Mouse (Mus musculus) embryonic facial prominence, embryonic 10.5 days (tissue): ENCODE data around the gene Gm13691. TPM values are rescaled to one million over a fixed set of nuclear protein-coding genes. Genes with fewer than 3 reads are reported as not detected.
"Not testable (repeated sequence)": the region's sequence is repeated elsewhere in the genome, so short reads cannot be mapped to it uniquely, and the experiment has no call there.

ENCODE experiments used
- DNase-seq: peaks from one replicate; pipeline ENCODE4 v3.0.0-alpha.2; 2017; ENCODE audit warnings: low spot score
- H3K27ac ChIP-seq: fragments of 300-500 bp; sonication (generic); replicated peaks from 2 replicates; pipeline ENCODE4 v1.5.1; 2016; ENCODE audit warnings: mild to moderate bottlenecking
- H3K27me3 ChIP-seq: fragments of 300-500 bp; sonication (generic); replicated peaks from 2 replicates; pipeline ENCODE4 v1.6.1; 2016; ENCODE audit warnings: low read depth, mild to moderate bottlenecking; ENCODE audit not compliant: poor library complexity, severe bottlenecking
- H3K36me3 ChIP-seq: fragments of 300-500 bp; sonication (generic); replicated peaks from 2 replicates; pipeline ENCODE4 v1.6.1; 2016; ENCODE audit warnings: mild to moderate bottlenecking, moderate library complexity
- H3K4me1 ChIP-seq: fragments of 300-500 bp; sonication (generic); 2 replicates; pipeline ENCODE4 v1.6.1; 2016
- H3K4me3 ChIP-seq: fragments of 300-500 bp; sonication (generic); 2 replicates; pipeline ENCODE4 v1.5.1; 2016; ENCODE audit warnings: mild to moderate bottlenecking, moderate library complexity
- H3K9me3 ChIP-seq: fragments of 300-500 bp; sonication (generic); 2 replicates; pipeline ENCODE4 v1.6.1; 2016; ENCODE audit warnings: mild to moderate bottlenecking
- WGBS: fragments of 180-500 bp; shearing (Covaris S2); methylation state at CpG from one replicate; pipeline ENCODE4 v1.1.7; 2016; 5-methylcytosine and 5-hydroxymethylcytosine counted together
- polyA plus RNA-seq: library from polyadenylated mRNA; unstranded; fragments of >200 nt; fragmentation: Nextera tagmentation; extraction: Ambion mirVana; gene quantifications from 2 replicates; pipeline ENCODE4 v1.2.1, GENCODE M21; 2016

The Gm13691 gene
- not detected in 2 replicates for polyA plus RNA-seq

GRCm38 (mm10) chr2:83990253-83990652 is at the start of gene Gm13691:
Gene Gm13691, plus strand, starts transcription at chr2:83990553.
- WGBS = no CpG with 5 or more reads among the region's 6 CpGs
- DNase-seq, H3K27ac ChIP-seq, H3K4me3 ChIP-seq, H3K4me1 ChIP-seq, H3K9me3 ChIP-seq, H3K27me3 ChIP-seq, H3K36me3 ChIP-seq: not testable (repeated sequence)

GRCm38 (mm10) chr2:83940931-83941361 is 49.4 kb upstream of the Gm13691 start, which contains the start of gene Zswim2:
Gene Zswim2, minus strand, starts transcription at chr2:83941228.
- 1% methylated on average over 20 of the region's 20 CpGs for WGBS
- Histone ChIP-seq H3K27me3 (no peaks in the 10 kb centered on the region), H3K36me3 (no peaks in the 10 kb centered on the region), H3K9me3 (no peaks in the 10 kb centered on the region), H3K27ac (no peak within 1 kb of the TSS), H3K4me1 (peaks cover 7% of the 10 kb centered on the region), H3K4me3 (peak within 1 kb of the TSS; percentile 49)
- DNase-seq = peak; percentile 80

- Histone ChIP-seq H3K36me3 (no peaks in the 10 kb centered on the region), H3K4me3 (peak overlapping the region; percentile 49), H3K9me3 (no peaks in the 10 kb centered on the region), H3K4me1 (peaks cover 7% of the 10 kb centered on the region), H3K27ac (no peak overlapping the region), H3K27me3 (no peaks in the 10 kb centered on the region)
- no peak for DNase-seq
- 50% methylated on average over 3 of the region's 3 CpGs for WGBS
Measured at GRCm38 (mm10) chr2:83941378-83941777, 49.0 kb upstream of the Gm13691 start.

- 69% methylated on average over 4 of the region's 4 CpGs for WGBS
- H3K4me3 ChIP-seq = no peak overlapping the region
Measured at GRCm38 (mm10) chr2:83941792-83942191, 48.6 kb upstream of the Gm13691 start.

DNA sequence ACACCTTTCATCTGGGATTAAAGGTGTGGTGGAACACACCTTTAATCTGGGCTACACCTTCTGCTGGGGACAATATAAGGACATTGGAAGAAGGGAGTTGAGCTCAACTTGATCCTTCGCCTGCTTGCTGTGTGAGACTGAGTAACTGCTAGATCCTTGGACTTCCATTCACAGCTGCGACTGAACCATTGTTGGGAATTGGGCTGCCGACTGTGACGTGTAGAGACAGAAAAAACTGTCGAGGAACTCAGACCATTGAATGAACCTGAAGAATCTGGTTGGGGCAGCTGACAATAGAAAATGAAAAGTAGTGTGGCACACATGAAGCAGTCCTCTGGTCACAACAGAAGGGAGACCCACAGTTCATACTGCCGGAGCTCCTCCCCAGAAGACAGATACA is 35.0 kb upstream of the Gm13691 start, which contains the start of gene Gm13698:
Gm13698 (plus strand) TSS at position 301 of the 400 bp plus-strand sequence.
- H3K4me1 ChIP-seq, H3K9me3 ChIP-seq, H3K27me3 ChIP-seq, H3K36me3 ChIP-seq, H3K27ac ChIP-seq, DNase-seq, H3K4me3 ChIP-seq: not testable (repeated sequence)
- no CpG with 5 or more reads among the region's 6 CpGs for WGBS

More at GRCm38 (mm10) chr2:83941792-83942191, 48.6 kb upstream of the Gm13691 start:
- H3K27me3 ChIP-seq = no peaks in the 10 kb centered on the region
- no peaks in the 10 kb centered on the region for H3K36me3 ChIP-seq
- no peak overlapping the region for H3K27ac ChIP-seq
- no peaks in the 10 kb centered on the region for H3K9me3 ChIP-seq
- peaks cover 7% of the 10 kb centered on the region for H3K4me1 ChIP-seq
- DNase-seq = no peak

- DNase-seq, H3K27ac ChIP-seq, H3K4me3 ChIP-seq, H3K27me3 ChIP-seq, H3K9me3 ChIP-seq, H3K36me3 ChIP-seq, H3K4me1 ChIP-seq: not testable (repeated sequence)
- no CpG with 5 or more reads among the region's 6 CpGs for WGBS
Measured at GRCm38 (mm10) chr2:83961203-83961602, 29.1 kb upstream of the Gm13691 start, which contains the start of gene Gm13693. Gene Gm13693, plus strand, starts transcription at chr2:83961503.

DNA sequence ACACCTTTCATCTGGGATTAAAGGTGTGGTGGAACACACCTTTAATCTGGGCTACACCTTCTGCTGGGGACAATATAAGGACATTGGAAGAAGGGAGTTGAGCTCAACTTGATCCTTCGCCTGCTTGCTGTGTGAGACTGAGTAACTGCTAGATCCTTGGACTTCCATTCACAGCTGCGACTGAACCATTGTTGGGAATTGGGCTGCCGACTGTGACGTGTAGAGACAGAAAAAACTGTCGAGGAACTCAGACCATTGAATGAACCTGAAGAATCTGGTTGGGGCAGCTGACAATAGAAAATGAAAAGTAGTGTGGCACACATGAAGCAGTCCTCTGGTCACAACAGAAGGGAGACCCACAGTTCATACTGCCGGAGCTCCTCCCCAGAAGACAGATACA is 23.3 kb upstream of the Gm13691 start, which contains the start of gene Gm13695:
Gm13695 (plus strand) TSS at position 301 of the 400 bp plus-strand sequence.
- not testable (repeated sequence) for H3K36me3 ChIP-seq, H3K4me3 ChIP-seq, H3K4me1 ChIP-seq, H3K9me3 ChIP-seq, H3K27ac ChIP-seq, DNase-seq, H3K27me3 ChIP-seq
- no CpG with 5 or more reads among the region's 6 CpGs for WGBS

DNA sequence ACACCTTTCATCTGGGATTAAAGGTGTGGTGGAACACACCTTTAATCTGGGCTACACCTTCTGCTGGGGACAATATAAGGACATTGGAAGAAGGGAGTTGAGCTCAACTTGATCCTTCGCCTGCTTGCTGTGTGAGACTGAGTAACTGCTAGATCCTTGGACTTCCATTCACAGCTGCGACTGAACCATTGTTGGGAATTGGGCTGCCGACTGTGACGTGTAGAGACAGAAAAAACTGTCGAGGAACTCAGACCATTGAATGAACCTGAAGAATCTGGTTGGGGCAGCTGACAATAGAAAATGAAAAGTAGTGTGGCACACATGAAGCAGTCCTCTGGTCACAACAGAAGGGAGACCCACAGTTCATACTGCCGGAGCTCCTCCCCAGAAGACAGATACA is 17.5 kb upstream of the Gm13691 start, which contains the start of gene Gm13696:
Gm13696 (plus strand) TSS at position 301 of the 400 bp plus-strand sequence.
- H3K27ac ChIP-seq, DNase-seq, H3K4me3 ChIP-seq, H3K36me3 ChIP-seq, H3K27me3 ChIP-seq, H3K4me1 ChIP-seq, H3K9me3 ChIP-seq: not testable (repeated sequence)
- no CpG with 5 or more reads among the region's 6 CpGs for WGBS

GRCm38 (mm10) chr2:83978633-83979032 is 11.7 kb upstream of the Gm13691 start, which contains the start of gene Gm13694:
Gene Gm13694, plus strand, starts transcription at chr2:83978933.
- H3K4me1 ChIP-seq, H3K27ac ChIP-seq, H3K4me3 ChIP-seq, H3K36me3 ChIP-seq, H3K9me3 ChIP-seq, H3K27me3 ChIP-seq, DNase-seq: not testable (repeated sequence)
- WGBS = no CpG with 5 or more reads among the region's 6 CpGs

DNA sequence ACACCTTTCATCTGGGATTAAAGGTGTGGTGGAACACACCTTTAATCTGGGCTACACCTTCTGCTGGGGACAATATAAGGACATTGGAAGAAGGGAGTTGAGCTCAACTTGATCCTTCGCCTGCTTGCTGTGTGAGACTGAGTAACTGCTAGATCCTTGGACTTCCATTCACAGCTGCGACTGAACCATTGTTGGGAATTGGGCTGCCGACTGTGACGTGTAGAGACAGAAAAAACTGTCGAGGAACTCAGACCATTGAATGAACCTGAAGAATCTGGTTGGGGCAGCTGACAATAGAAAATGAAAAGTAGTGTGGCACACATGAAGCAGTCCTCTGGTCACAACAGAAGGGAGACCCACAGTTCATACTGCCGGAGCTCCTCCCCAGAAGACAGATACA is 5.9 kb upstream of the Gm13691 start, which contains the start of gene Gm13697:
Gm13697 (plus strand) TSS at position 301 of the 400 bp plus-strand sequence.
- DNase-seq, H3K4me1 ChIP-seq, H3K36me3 ChIP-seq, H3K27ac ChIP-seq, H3K4me3 ChIP-seq, H3K9me3 ChIP-seq, H3K27me3 ChIP-seq: not testable (repeated sequence)
- no CpG with 5 or more reads among the region's 6 CpGs for WGBS

DNA sequence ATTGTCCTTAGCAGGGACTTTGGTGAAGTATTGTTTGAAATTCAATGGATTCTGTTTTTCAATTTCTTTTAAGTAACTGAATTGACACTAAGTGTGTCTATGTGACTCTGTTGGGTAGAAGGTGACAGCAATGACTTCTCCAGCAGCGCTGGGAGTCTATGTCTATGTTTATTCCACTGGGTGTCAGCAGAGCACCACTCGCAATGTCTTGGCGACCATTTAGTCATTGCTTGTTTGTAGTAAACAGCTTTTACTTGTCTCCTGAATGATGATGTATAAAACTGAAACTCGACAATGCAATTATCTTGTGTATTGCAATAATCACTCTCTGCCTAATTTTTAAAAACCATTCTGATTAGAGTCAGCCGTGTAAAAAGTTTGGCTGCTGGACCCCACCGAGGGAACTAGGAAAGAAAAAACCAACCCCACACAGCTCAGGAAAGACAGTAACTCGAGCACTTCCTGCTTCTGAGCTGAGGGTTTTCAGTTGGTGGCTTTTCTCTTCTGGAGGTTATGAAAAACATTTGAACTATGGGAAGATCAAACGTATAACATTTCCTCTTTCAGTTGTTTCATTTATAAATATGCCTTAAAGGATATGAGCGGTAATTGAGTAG is 3.4 kb downstream of the Gm13691 start:
- WGBS = 42% methylated on average over 8 of the region's 9 CpGs
- not testable (repeated sequence) for H3K27ac ChIP-seq, H3K9me3 ChIP-seq, H3K27me3 ChIP-seq, H3K4me3 ChIP-seq, H3K36me3 ChIP-seq, H3K4me1 ChIP-seq, DNase-seq

DNA sequence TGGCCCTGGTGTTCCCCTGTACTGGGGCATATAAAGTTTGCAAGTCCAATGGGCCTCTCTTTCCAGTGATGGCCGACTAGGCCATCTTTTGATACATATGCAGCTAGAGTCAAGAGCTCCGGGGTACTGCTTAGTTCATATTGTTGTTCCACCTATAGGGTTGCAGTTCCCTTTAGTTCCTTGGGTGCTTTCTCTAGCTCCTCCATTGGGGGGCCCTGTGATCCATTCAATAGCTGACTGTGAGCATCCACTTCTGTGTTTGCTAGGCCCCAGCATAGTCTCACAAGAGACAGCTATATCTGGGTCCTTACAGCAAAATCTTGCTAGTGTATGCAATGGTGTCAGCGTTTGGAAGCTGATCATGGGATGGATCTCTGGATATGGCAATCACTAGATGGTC is 4.2 kb downstream of the Gm13691 start:
- DNase-seq, H3K27me3 ChIP-seq, H3K27ac ChIP-seq, H3K9me3 ChIP-seq, H3K36me3 ChIP-seq, H3K4me3 ChIP-seq, H3K4me1 ChIP-seq: not testable (repeated sequence)
- WGBS = 90% methylated on average over 2 of the region's 3 CpGs

- H3K4me3 ChIP-seq = no peak overlapping the region
- WGBS = 68% methylated on average over 1 of the region's 1 CpGs
- no peaks in the 10 kb centered on the region for H3K36me3 ChIP-seq
- H3K9me3 ChIP-seq = no peaks in the 10 kb centered on the region
- no peak overlapping the region for H3K27ac ChIP-seq
- H3K27me3 ChIP-seq = no peaks in the 10 kb centered on the region
- DNase-seq = no peak
- H3K4me1 ChIP-seq = no peaks in the 10 kb centered on the region
Measured at GRCm38 (mm10) chr2:84008913-84009312, 18.6 kb downstream of the Gm13691 start.
